Mouse (Mus musculus): ENCODE measurements around the gene B4galnt2.
"Not testable (repeated sequence)": the region's sequence is repeated elsewhere in the genome, so short reads cannot be mapped to it uniquely, and the experiment has no call there.

Gene B4galnt2

DNA sequence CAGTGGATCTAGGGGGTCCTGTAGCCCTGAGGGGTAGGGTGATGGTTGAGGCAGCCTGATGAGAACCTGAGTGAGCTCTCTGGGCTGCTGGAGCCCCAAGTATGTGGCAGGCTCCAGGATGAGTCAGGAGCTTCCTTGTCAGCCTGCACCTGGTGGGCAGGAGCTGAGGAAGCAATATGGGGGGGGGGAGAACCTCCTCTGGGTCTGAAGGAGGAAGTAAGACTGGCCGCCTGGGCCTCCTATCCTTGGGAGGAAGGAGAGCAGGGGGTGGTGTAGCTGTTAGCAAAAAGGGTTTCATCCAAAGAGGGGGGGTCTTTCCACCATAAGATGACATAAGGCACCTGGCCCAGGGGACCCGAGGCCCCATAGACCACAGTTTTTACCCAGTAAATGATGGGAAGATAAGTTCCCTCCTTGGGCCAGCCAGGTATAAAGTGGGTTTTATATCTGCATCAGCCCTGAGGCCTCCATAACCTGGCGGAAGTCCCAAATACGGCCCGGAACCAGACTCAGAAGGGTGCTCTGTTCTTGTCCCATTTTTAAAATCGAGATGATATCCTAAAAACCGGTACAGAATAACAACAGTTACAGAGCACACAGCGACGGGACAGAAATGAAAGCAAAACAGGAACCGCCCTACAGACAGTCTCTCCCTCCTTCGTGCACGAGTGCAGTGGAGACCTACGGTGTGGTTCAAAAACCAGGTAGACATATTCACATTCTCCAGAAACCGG is 18.1 kb downstream of the B4galnt2 start:
- DNase-seq (ENCODE audit: low spot score): no peak

GRCm38 (mm10) chr11:95890462-95891051 is 24.1 kb downstream of the B4galnt2 start:
- no peak for DNase-seq (ENCODE audit: low spot score)

GRCm38 (mm10) chr11:95879861-95880260 is 34.8 kb downstream of the B4galnt2 start:
- DNase-seq (ENCODE audit: low spot score): not testable (repeated sequence)

DNA sequence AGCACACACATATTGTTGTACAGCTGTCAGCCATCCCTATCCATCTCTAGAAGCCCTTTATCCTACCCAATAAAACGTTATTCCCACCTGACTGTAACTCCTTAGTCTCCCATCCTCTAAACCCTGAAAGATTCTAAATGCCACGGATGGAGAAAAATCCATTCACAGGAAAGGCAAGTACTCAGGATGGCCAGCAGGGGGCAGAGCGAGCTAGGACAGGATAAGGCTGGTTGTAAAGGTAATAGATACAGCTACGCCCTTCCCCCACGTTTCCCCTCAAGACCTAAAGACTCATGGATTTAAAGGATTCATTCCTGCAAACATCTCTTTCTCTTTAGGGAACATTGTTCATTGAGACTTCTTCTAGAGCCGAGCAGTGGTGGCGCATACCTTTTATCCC is 38.4 kb downstream of the B4galnt2 start:
- DNase-seq (ENCODE audit: low spot score): no peak

- DNase-seq (ENCODE audit: low spot score): no peak
These were observed 38.9 kb downstream of the B4galnt2 start for GRCm38 (mm10) chr11:95875804-95876203.

- DNase-seq (ENCODE audit: low spot score): no peak
These were observed 44.7 kb downstream of the B4galnt2 start for GRCm38 (mm10) chr11:95869918-95870470.

- DNase-seq (ENCODE audit: low spot score): no peak
These were observed 45.2 kb downstream of the B4galnt2 start for GRCm38 (mm10) chr11:95869442-95869841.

DNA sequence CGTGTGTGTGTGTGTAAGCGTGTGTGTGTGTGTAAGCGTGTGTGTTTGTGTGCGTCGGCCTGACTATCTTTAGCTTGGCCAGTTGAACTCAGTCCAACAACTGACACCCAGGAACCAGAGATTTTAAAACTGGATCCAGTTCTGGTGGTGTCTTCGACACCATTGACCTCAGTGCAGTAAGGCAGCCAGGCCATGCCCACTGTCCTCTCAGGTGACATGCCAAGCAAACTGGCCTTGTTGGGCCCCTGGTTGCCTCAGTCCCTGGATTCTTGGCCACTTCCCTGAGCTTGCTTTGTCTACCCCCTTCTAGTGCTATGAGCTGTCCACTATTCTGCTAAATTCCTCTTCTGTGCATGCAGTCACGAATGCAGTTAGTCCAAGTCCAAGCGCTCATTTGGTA is 53.3 kb downstream of the B4galnt2 start:
- DNase-seq (ENCODE audit: low spot score): no peak

- no peak for DNase-seq (ENCODE audit: low spot score)
These were observed 54.6 kb downstream of the B4galnt2 start for GRCm38 (mm10) chr11:95860071-95860490.

DNA sequence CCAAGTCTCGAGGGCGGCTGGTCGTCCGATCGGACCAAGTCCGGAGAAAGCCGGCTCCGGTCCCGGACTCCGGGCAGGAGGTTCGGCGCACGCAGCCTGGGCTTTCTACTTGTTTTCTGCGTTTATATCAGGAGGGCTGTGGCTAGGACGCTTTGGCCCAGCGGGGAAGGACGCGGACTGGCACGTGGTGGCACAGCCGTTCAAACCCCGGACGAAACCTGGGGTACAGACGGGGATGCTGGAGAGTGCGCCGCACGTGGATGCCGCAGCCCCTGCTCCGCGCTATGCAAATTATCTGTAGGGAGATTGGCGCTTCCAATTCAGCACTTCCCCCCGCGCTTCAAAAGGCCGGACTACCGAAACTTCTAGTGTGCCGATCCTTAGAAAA is 55.2 kb downstream of the B4galnt2 start:
- no peak for DNase-seq (ENCODE audit: low spot score)

GRCm38 (mm10) chr11:95858528-95859467 is 55.9 kb downstream of the B4galnt2 start:
- DNase-seq (ENCODE audit: low spot score): peak; percentile 99

- DNase-seq (ENCODE audit: low spot score): no peak
These were observed 56.8 kb downstream of the B4galnt2 start for GRCm38 (mm10) chr11:95857716-95858527.

- DNase-seq (ENCODE audit: low spot score): no peak
These were observed 57.4 kb downstream of the B4galnt2 start for GRCm38 (mm10) chr11:95857306-95857705.

DNA sequence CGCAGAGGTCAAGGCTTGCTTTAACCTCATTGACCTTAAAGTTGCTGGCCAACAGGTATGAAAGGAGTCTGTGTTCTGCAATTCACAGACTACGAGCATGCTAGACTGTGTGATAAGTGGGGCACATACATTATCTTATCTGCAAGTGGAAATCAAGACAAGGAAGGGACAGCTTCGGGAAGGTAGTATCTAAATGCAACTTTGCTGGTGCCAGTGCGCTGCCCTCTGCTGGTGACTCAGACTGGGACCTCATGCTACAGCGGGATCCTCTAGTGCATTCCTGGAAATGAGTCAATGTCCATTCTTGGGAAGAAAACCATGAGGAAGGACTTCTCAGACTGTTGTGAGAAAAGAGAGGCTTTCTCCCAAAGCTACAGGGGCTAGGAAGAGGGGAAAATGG is 61.0 kb downstream of the B4galnt2 start:
- no peak for DNase-seq (ENCODE audit: low spot score)

- no peak for DNase-seq (ENCODE audit: low spot score)
These were observed 63.8 kb downstream of the B4galnt2 start for GRCm38 (mm10) chr11:95850898-95851297.

- DNase-seq (ENCODE audit: low spot score): no peak
These were observed 69.8 kb downstream of the B4galnt2 start for GRCm38 (mm10) chr11:95844935-95845334.

DNA sequence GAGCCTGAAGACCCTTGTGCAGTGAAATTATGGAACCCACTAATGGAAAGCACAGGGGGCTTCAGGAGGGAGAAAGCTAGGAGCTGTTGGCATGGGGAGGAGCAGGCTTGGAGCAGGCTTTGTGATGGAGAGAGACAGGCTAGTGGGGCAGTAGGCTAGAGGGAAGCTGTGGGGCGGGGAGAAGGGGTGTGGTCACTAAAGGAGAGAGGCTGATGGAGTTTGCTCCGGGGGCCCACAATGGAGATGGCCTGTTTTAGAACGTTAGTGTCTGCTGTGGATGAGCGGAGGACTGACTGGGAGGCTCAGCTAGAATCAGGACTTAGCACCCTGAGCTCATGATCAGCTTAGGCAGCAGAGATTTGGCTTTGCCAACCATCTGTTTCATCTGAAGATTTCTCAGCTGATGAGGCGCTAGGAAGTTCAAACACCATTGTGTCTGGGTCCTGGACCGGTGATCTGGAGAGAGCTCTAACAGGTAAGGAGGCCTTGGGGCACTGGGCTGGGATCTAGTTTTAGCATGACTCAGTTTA is 71.2 kb downstream of the B4galnt2 start:
- DNase-seq (ENCODE audit: low spot score): no peak

GRCm38 (mm10) chr11:95842953-95843352 is 71.7 kb downstream of the B4galnt2 start:
- DNase-seq (ENCODE audit: low spot score): no peak

DNA sequence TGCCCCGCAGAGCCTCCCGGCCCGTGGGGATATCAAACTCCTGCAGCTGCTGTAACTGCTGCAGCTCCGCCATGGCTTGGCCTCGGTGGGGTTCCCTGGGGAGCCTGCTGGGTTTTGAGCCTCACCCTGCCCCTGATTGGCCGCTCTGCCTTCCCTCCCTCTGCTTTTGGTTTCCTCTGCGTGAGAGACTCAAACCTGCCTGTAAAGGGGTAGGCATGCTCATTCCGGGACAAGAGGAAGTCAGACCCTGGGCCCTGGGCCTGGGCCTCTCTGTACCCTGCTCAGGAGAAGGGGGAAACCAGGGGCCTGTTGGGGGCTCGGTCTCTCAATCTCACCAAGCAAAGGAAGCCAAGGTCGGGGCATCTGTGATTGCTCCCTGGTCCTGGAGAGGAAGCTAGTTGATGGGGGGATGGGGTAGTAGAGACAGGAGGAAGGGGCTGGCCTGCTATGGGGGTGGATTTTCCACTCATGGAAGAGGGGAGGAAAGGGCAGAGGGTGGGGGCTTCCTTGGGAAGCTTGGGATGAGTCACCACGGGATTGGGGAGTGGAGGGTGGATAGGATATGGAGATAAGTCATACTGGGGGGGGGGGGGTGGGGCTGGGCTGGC is 72.5 kb downstream of the B4galnt2 start, which contains the start of gene Abi3:
Abi3 (minus strand) TSS at position 403 of the 608 bp plus-strand sequence.
- DNase-seq (ENCODE audit: low spot score): no peak

GRCm38 (mm10) chr11:95841498-95841830 is 73.2 kb downstream of the B4galnt2 start:
- no peak for DNase-seq (ENCODE audit: low spot score)

Measured in ovary, postnatal 10 days (tissue).